Mouse (Mus musculus) liver, adult 2 months (tissue): ENCODE data around the gene Ttc7.

ENCODE experiments used
- CTCF ChIP-seq: fragments of 200-500 bp; IDR thresholded peaks from 2 replicates; pipeline ENCODE4 v1.5.1; 2011; ENCODE audit warnings: low read depth, low read length, control low read depth
- POLR2A ChIP-seq: fragments of 200-500 bp; IDR thresholded peaks from 2 replicates; pipeline ENCODE4 v1.6.1; 2011; ENCODE audit warnings: low read length, control low read depth; ENCODE audit not compliant: insufficient read depth; ENCODE audit errors: extremely low read depth

DNA sequence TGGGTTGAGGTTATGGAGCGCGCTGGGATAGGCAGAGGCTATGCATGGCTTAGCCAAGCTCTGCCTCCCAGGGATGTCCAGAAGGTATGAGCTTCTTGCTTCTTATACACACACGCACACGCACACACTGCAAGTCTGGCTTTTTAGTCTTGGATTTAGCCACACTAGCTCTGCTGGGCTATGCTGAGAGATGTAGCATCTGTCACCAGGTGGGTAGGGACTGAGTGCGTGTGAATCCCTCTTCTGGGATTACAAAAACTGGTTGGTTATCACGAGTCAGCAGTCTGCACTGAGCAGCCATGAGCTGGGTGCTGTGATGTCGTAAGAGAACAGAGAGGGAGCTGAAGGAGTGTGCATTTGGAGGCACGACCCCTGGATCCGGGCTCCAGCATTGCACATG lies 40.5 kb downstream of the Ttc7 start:
- TF ChIP-seq POLR2A (no peak), CTCF (no peak)
